Mouse (Mus musculus) spleen, adult 2 months (tissue): ENCODE data around the gene Col4a4.

Experiments
- CTCF ChIP-seq: fragments of 200-500 bp; IDR thresholded peaks from 2 replicates; pipeline ENCODE4 v1.5.1; 2011; ENCODE audit warnings: mild to moderate bottlenecking, inconsistent platforms; ENCODE audit not compliant: insufficient read depth, insufficient read length, insufficient replicate concordance; ENCODE audit errors: extremely low read depth
- POLR2A ChIP-seq: fragments of 200-500 bp; IDR thresholded peaks from 2 replicates; pipeline ENCODE4 v1.6.1; 2011; ENCODE audit warnings: low read depth, low read length, inconsistent platforms

DNA sequence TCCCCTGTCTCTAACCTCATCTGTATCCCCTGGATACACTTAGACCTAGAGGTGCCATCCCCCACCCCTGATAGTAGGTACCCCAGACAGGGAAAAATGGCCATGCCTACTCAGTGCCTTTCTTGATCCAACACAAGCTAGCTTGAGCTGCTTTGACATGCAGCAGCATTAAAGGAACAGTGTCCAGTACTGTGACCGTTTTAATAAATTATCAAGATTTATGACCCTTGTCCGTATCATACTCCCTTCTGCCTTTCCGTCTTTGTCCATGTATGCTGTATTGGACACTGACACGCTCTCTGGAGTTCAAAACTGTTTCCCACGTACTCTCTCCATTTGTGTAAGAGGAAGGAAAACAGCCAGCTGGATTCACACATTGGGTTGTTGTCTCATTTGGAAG, 158.9 kb downstream of the Col4a4 start:
- no peak for TF ChIP-seq CTCF
- no peak for TF ChIP-seq POLR2A
